Mouse (Mus musculus) heart, adult 2 months (tissue): ENCODE results near the gene Fam3c. TPM values are rescaled to one million over a fixed set of nuclear protein-coding genes. Genes with fewer than 3 reads are reported as not detected.

Source experiments
- DNase-seq, 2 experiments: peaks; one replicate each; pipeline ENCODE4 v3.0.0; 2021
- H3K27ac ChIP-seq: fragments of 200-600 bp; 2 replicates; pipeline ENCODE4 v1.8.1; 2022
- H3K27me3 ChIP-seq: fragments of 200-500 bp; 2 replicates; pipeline ENCODE4 v1.6.1; 2012; ENCODE audit warnings: mild to moderate bottlenecking, low read length, inconsistent platforms, mixed read lengths; ENCODE audit not compliant: control insufficient read depth, insufficient read depth
- H3K36me3 ChIP-seq: fragments of 200-500 bp; 2 replicates; pipeline ENCODE4 v1.6.1; 2012; ENCODE audit warnings: low read length, inconsistent platforms; ENCODE audit not compliant: control insufficient read depth, insufficient read depth
- H3K4me1 ChIP-seq: fragments of 200-500 bp; 2 replicates; pipeline ENCODE4 v1.6.1; 2011; ENCODE audit warnings: low read length; ENCODE audit not compliant: control insufficient read depth, insufficient read depth
- H3K4me3 ChIP-seq: fragments of 200-600 bp; 2 replicates; pipeline ENCODE4 v1.8.1; 2022
- H3K79me2 ChIP-seq: fragments of 200-500 bp; replicated peaks from 2 replicates; pipeline ENCODE4 v1.6.1; 2012; ENCODE audit warnings: mild to moderate bottlenecking, inconsistent platforms, low read length, moderate library complexity, mixed read lengths; ENCODE audit not compliant: control insufficient read depth, insufficient read depth
- H3K9ac ChIP-seq: fragments of 200-500 bp; 2 replicates; pipeline ENCODE4 v1.6.1; 2012; ENCODE audit warnings: low read depth, mild to moderate bottlenecking, control low read depth, inconsistent platforms, low read length, mixed read lengths
- CTCF ChIP-seq: fragments of 200-600 bp; IDR thresholded peaks from 2 replicates; pipeline ENCODE4 v1.8.1; 2022; ENCODE audit warnings: antibody characterized with exemption, mild to moderate bottlenecking, moderate library complexity
- EP300 ChIP-seq: fragments of 200-500 bp; IDR thresholded peaks from 2 replicates; pipeline ENCODE4 v1.6.1; 2011; ENCODE audit warnings: low read depth, low read length, control low read depth; ENCODE audit not compliant: insufficient read depth
- POLR2A ChIP-seq: fragments of 200-500 bp; IDR thresholded peaks from 2 replicates; pipeline ENCODE4 v1.6.1; 2011; ENCODE audit warnings: mild to moderate bottlenecking, low read depth, low read length, control low read depth; ENCODE audit not compliant: insufficient read depth
- WGBS: fragments of 180-500 bp; shearing (Covaris S2); methylation state at CpG from one replicate; pipeline ENCODE4 v1.1.7; 2018; 5-methylcytosine and 5-hydroxymethylcytosine counted together
- intact Hi-C: fragments of 180-260 bp; cut with DNase I; formaldehyde crosslinking; loops from one replicate; pipeline ENCODE4 v1.15.1; 2025
- polyA plus RNA-seq: library from polyadenylated mRNA; depleted of rRNA; stranded (reverse); fragments of >200 nt; gene quantifications from 2 replicates; pipeline ENCODE4 v1.2.3, GENCODE M21; 2012
- total RNA-seq, 2 experiments: library from RNA; stranded (reverse); gene quantifications; 2 replicates each; pipeline ENCODE4 v1.2.3; 2021

Fam3c gene
- total and polyA plus RNA-seq, 3 experiments: 3.4 to 27.4 (median 27.3) TPM

DNA sequence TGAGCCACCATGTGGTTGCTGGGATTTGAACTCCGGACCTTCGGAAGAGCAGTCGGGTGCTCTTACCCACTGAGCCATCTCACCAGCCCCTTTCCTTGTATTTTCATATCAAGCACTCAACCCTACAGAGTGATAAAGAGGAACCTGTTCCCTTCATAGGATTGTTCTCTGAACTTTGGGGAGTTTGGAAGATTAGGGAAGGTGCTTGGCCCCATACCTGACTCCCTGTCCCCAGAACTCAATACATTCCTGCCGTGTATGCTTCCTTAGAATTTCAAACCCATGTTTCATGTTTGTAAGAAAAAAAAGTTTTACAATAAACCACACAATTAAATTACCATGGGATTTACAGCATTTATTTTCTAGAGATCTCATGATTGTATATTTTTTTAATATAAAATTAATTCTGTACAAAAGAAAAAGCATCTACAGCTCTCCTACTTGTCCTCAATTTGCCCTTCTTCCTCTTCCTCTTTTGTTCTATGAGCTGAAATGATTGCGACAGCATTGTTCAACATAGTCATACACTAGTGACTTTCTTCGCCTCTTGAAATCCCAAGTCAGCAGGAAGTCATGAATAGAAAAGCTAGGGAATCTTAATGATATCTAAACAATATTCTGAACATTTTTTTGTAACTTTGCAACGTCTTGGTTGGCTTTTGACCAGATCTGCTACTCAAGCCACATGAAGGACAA is 42.2 kb upstream of the Fam3c start:
- intact Hi-C loops: no loop called here
- WGBS: 76% methylated on average over 7 of the region's 7 CpGs
- no peak for DNase-seq
- no peaks in the 10 kb centered on the region for H3K36me3 ChIP-seq
- H3K4me1 ChIP-seq: no peaks in the 10 kb centered on the region
- H3K79me2 ChIP-seq: no peaks in the 10 kb centered on the region
- H3K9ac ChIP-seq: no peak overlapping the region
- no peak overlapping the region for H3K4me3 ChIP-seq
- H3K27ac ChIP-seq: no peak overlapping the region
- no peak for TF ChIP-seq EP300
- TF ChIP-seq POLR2A: no peak
- TF ChIP-seq CTCF: no peak
- H3K27me3 ChIP-seq: no peaks in the 10 kb centered on the region

DNA sequence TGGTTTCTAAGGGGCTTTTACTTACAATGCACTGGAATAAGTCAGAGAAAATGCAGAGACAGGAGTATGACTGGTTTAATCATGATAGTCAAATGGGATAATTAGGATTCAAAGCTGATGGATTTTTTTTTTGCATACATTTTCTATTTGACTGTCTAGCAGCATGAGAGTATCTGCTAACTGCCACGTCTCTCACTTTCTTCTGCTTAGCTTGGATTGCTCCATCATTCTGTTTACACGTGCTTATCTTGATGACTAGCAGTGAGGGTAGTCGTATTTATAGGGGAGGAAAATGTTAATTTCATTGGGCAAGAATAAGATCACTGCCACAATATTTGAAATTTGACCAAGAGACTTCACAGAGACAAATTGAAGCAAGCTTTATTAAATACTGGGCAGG is 39.2 kb upstream of the Fam3c start:
- no peaks in the 10 kb centered on the region for H3K4me1 ChIP-seq

DNA sequence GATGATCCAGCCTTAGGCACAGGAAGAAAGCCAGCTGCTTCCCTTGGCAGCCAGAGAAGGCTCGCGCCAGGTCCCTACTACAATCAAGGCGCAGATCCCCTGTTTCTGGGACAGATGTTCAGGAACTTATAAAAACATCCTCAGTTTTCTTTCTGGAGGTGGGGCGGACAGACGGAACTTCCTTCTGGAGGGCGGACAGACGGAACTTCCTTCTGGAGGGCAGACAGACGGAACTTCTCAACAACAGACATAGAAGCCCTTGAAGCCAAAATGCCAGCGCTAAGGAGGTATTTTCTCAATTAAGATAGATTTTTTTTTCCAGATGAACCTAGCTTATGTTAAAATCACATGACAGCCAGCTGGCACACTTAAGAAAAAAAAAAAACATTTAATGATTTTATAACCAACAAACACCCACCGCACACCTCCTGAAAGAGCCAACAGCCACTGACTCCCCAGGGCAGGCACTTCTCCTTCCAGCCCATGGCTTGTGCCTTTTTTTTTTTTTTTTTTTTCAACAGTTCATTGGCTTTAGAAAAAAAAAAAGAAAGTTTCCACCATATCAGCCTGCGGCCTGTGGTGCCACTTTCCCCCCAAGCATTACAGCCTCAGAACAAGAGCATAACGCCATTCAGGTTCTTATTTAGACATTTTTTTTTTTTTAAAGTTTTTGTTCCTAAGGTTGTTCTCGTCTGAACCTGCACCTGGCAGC is 34.8 kb upstream of the Fam3c start:
- TF ChIP-seq EP300 (no peak), POLR2A (no peak), CTCF (no peak)
- H3K79me2 ChIP-seq: no peaks in the 10 kb centered on the region
- no peak for DNase-seq
- intact Hi-C loops: no loop called here
- H3K4me1 ChIP-seq: no peaks in the 10 kb centered on the region
- no peaks in the 10 kb centered on the region for H3K36me3 ChIP-seq
- no peak overlapping the region for H3K27ac ChIP-seq
- no peak overlapping the region for H3K9ac ChIP-seq
- 36% methylated on average over 13 of the region's 13 CpGs for WGBS
- H3K27me3 ChIP-seq: no peaks in the 10 kb centered on the region
- no peak overlapping the region for H3K4me3 ChIP-seq

More for the DNA sequence above, 39.2 kb upstream of the Fam3c start:
- TF ChIP-seq EP300 (no peak), CTCF (no peak), POLR2A (no peak)
- WGBS: 52% methylated on average over 3 of the region's 3 CpGs
- intact Hi-C loops: no loop called here
- H3K79me2 ChIP-seq: no peaks in the 10 kb centered on the region
- DNase-seq: no peak
- no peak overlapping the region for H3K27ac ChIP-seq
- no peaks in the 10 kb centered on the region for H3K27me3 ChIP-seq
- H3K36me3 ChIP-seq: no peaks in the 10 kb centered on the region
- no peak overlapping the region for H3K9ac ChIP-seq
- H3K4me3 ChIP-seq: no peak overlapping the region

DNA sequence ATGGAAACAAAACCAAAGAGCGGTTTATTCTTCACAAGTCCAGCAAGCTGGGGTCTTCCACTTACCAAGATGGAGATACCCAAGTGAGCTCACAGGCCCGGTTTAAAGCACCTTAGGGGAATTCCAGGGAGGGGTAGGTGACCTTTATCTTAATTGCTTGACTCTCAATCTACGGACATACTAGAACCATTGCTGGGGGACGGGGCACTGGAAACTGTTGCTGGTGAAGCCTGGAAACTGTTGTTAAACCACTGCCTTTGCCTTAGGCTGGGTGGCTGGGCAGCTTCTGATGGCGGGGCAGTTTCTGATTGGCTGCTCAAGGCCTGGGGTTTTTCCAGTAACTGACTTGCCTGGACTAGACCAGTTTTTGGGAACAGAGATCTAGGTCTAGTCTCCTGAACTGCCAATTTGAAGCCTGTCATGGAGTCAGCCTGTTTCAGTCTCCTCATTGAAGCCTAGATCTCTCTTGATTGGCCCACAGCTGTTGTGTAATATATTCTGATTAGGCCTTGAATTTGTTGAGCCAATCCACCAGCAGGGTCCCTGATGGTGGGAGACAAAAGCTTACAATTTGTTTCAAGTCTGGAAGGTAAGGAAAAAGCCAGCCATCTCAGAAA is 29.3 kb upstream of the Fam3c start:
- TF ChIP-seq CTCF (no peak), EP300 (no peak), POLR2A (no peak)
- no peak for DNase-seq
- Histone ChIP-seq H3K36me3 (no peaks in the 10 kb centered on the region), H3K79me2 (no peaks in the 10 kb centered on the region), H3K9ac (no peak overlapping the region), H3K4me1 (no peaks in the 10 kb centered on the region), H3K4me3 (no peak overlapping the region), H3K27ac (no peak overlapping the region), H3K27me3 (no peaks in the 10 kb centered on the region)
- intact Hi-C loops: no loop called here
- WGBS: 85% methylated on average over 5 of the region's 5 CpGs

DNA sequence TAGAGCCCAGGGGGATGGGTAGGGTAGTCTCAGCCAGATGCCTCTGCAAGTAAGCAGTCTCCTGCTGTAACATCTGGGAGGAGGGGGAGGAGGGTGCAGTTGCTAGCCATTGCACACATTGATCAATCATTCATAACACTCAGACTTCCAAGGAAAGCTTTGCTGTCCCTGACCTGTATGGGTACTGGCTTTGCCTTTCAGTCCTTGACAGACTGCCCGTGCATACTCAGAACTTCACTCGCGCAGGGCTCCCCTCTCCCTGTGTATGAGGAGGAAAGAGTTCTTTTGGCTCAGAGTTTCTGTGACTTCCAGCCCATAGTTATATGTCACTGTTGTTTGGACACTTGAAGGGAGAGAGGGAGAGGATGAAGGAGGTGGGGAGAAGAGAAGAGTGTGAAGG is 24.2 kb upstream of the Fam3c start:
- no peaks in the 10 kb centered on the region for H3K79me2 ChIP-seq
- intact Hi-C loops: no loop called here
- H3K36me3 ChIP-seq: no peaks in the 10 kb centered on the region
- no peak overlapping the region for H3K9ac ChIP-seq
- no peaks in the 10 kb centered on the region for H3K4me1 ChIP-seq
- no peak for TF ChIP-seq CTCF
- TF ChIP-seq EP300: no peak
- TF ChIP-seq POLR2A: no peak
- DNase-seq: no peak
- no peak overlapping the region for H3K27ac ChIP-seq
- 79% methylated on average over 3 of the region's 3 CpGs for WGBS
- no peaks in the 10 kb centered on the region for H3K27me3 ChIP-seq
- no peak overlapping the region for H3K4me3 ChIP-seq

DNA sequence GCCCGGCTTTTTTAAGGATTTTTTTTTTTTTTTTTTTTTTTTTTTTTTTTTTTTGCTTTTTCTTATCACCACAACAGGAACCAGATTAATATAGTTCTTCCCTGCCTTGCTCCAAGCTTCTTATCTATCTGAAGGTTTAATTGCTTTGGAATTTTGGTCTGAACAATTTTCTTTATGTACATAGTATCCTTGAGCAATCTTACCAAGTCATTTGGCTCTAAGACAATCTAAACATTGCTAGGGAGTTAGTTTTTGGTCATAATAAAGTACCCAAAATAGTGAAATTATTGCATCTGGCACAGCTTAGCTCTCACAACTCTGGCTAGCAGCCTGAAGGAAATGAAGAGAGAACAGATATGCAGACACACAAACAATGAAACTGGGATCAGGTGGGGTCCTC is 23.8 kb upstream of the Fam3c start:
- TF ChIP-seq CTCF (no peak), EP300 (no peak), POLR2A (no peak)
- intact Hi-C loops: no loop called here
- Histone ChIP-seq H3K36me3 (no peaks in the 10 kb centered on the region), H3K27me3 (no peaks in the 10 kb centered on the region), H3K79me2 (no peaks in the 10 kb centered on the region), H3K4me3 (no peak overlapping the region), H3K27ac (no peak overlapping the region), H3K4me1 (no peaks in the 10 kb centered on the region), H3K9ac (no peak overlapping the region)
- 67% methylated on average over 1 of the region's 1 CpGs for WGBS
- DNase-seq: no peak
